Comparison of ENCODE assay signal across 8 mouse cellular contexts in the genomic region with DNA sequence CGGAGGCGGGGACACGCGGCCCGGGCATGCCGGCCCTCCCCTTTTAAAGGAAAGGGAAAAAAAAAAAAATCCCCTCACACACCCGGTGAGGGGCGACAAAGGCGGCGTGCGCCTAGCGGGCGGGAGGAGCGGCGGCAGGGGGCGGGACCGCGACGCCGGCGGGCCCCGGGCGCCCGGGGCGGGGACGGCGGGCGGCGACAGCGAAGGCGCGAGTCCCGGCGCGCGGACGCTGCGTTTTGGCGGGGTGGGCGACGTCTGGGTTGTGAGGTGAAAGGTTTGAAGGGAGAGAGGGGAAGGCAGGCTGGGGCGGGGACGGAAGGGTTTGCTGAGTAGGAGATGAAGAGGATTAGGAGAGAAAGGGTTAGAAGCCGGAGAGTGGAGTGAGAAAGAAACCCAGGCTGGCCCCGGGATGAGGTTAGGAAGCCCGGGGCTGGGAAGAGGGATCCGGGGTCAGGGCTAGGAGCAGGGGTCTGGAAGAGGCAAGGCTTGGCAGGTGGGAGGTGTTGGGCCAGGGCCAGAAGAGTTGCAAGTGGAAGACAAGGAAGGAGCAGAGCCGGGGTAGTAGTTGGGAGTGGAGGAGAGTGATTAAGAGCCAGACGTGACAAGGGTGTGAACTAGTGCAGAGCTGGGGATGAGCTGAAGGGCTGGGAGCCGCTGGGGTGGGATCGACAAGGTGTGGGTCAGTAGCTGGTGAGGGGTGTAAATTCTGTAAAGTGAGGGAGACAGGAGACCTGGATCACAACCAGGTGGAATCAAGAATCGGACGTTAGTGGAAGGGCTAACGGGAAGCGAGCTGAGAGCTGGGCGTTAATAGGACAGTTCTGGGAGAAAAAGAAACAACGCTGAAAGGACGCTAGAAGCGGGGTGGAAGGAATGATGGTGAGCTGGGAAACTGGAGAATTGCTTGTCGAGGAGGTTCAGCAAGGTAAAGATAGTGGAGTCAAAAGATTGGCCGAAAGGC. TPM values are rescaled to one million over a fixed set of nuclear protein-coding genes. Genes with fewer than 3 reads are reported as not detected.
DNase-seq lines count a peak whose midpoint lies in the region; ATAC-seq and TF ChIP-seq lines count a peak whose summit lies in the region.

No protein-coding gene starts in this region.

- peak overlapping the region; percentile 86 for H3K4me3 ChIP-seq in gastrocnemius, adult 2 months
- peak overlapping the region; percentile 80 for H3K4me3 ChIP-seq in intestine, embryonic 15.5 days (replicated peaks)
- H3K4me3 ChIP-seq in liver, embryonic 12.5 days = peak overlapping the region; percentile 63

- H3K4me2 ChIP-seq in intestine, embryonic 15.5 days (replicated peaks) = peak overlapping the region; percentile 97
- peak overlapping the region; percentile 99 for H3K4me2 ChIP-seq in liver, embryonic 12.5 days

- intact Hi-C loops in gastrocnemius, adult 2 months (cut with DNase I) = loop anchor here (5.0 kb wide), 1 partner anchor 47 kb away; no protein-coding TSS in a partner anchor

- peak; percentile 29 for DNase-seq in retina, adult 2 months (ENCODE audit: low read depth, low spot score)
- DNase-seq in retina, embryonic 14.5 days (ENCODE audit: low spot score) = no peak
- DNase-seq in cerebellum, adult 9-10 months = peak; percentile 74
- DNase-seq in gastrocnemius, adult 2 months = peak; percentile 70
- DNase-seq in neural tube, embryonic 10.5 days (ENCODE audit: extremely low spot score, low spot score) = peak; percentile 74

- ATAC-seq in intestine, embryonic 15.5 days = peak; percentile 57
- ATAC-seq in liver, embryonic 12.5 days = peak; percentile 59
- no peak for ATAC-seq in granulocyte monocyte progenitor cell, adult 5-6 weeks (replicated peaks; ENCODE audit: poor library complexity, severe bottlenecking)

- no peaks in the 10 kb centered on the region for H3K27me3 ChIP-seq in intestine, embryonic 15.5 days (replicated peaks)
- no peaks in the 10 kb centered on the region for H3K27me3 ChIP-seq in liver, embryonic 12.5 days (replicated peaks)

- peak overlapping the region; percentile 97 for H3K27ac ChIP-seq in gastrocnemius, adult 2 months
- peak overlapping the region; percentile 95 for H3K27ac ChIP-seq in intestine, embryonic 15.5 days
- H3K27ac ChIP-seq in liver, embryonic 12.5 days = peak overlapping the region; percentile 93

- H3K9me3 ChIP-seq in intestine, embryonic 15.5 days = no peaks in the 10 kb centered on the region
- no peaks in the 10 kb centered on the region for H3K9me3 ChIP-seq in liver, embryonic 12.5 days (replicated peaks)

- peak overlapping the region; percentile 76 for H3K9ac ChIP-seq in intestine, embryonic 15.5 days
- peak overlapping the region; percentile 82 for H3K9ac ChIP-seq in liver, embryonic 12.5 days

- peaks cover 9% of the 10 kb centered on the region for H3K4me1 ChIP-seq in intestine, embryonic 15.5 days (replicated peaks)
- peaks cover 67% of the 10 kb centered on the region for H3K4me1 ChIP-seq in liver, embryonic 12.5 days

- peak; percentile 51 for TF ChIP-seq CTCF in gastrocnemius, adult 2 months (IDR thresholded peaks at IDR 0.05)

- H3K36me3 ChIP-seq in intestine, embryonic 15.5 days = peaks cover 5% of the 10 kb centered on the region
- H3K36me3 ChIP-seq in liver, embryonic 12.5 days = peaks cover 33% of the 10 kb centered on the region

- WGBS in intestine, embryonic 15.5 days = 0% methylated on average over 61 of the region's 61 CpGs
- WGBS in liver, embryonic 12.5 days (ENCODE audit: insufficient replicate concordance) = under 1% methylated on average over 57 of the region's 61 CpGs

RNA-seq across cellular contexts. Expression of a gene that starts 0.5 kb away (rescaled TPM):
- 1 to 10 TPM; 3.1 to 4.5 TPM for total RNA-seq in gastrocnemius, adult 2 months (2021)
- 5.9 and 6.3 TPM in 2 replicates for polyA plus RNA-seq in intestine, embryonic 15.5 days (2015; fragmentation: Nextera tagmentation; extraction: Ambion mirVana)
- polyA plus RNA-seq in liver, embryonic 12.5 days (2016; fragmentation: Nextera tagmentation; extraction: Ambion mirVana) = 5.0 and 6.2 TPM in 2 replicates
- 4.1 and 6.8 TPM in 2 replicates for total RNA-seq in granulocyte monocyte progenitor cell, adult 5-6 weeks (2014; fragmentation: Nextera tagmentation)
- 1.5 and 4.1 TPM in 2 replicates for total RNA-seq in granulocyte monocyte progenitor cell, adult 5-6 weeks (2017)

RNA-seq across cellular contexts. Expression of a gene that starts 18.6 kb away (rescaled TPM):
- total RNA-seq in gastrocnemius, adult 2 months (2021) = 1 to 10 TPM in 1 of 2 experiments, under 1 TPM in 1; 0.82 to 2.4 TPM
- 0.54 and 0.88 TPM in 2 replicates for polyA plus RNA-seq in intestine, embryonic 15.5 days (2015; fragmentation: Nextera tagmentation; extraction: Ambion mirVana)
- 2.3 and 2.7 TPM in 2 replicates for polyA plus RNA-seq in liver, embryonic 12.5 days (2016; fragmentation: Nextera tagmentation; extraction: Ambion mirVana)
- total RNA-seq in granulocyte monocyte progenitor cell, adult 5-6 weeks (2014; fragmentation: Nextera tagmentation) = 0.41 and 2.2 TPM in 2 replicates
- total RNA-seq in granulocyte monocyte progenitor cell, adult 5-6 weeks (2017) = 2.5 and 3.1 TPM in 2 replicates

RNA-seq across cellular contexts. Expression of a gene that starts 18.6 kb away (rescaled TPM):
- total RNA-seq in gastrocnemius, adult 2 months (2021) = 10 to 100 TPM; 17.9 to 18.3 TPM
- polyA plus RNA-seq in intestine, embryonic 15.5 days (2015; fragmentation: Nextera tagmentation; extraction: Ambion mirVana) = 39.8 and 41.2 TPM in 2 replicates
- polyA plus RNA-seq in liver, embryonic 12.5 days (2016; fragmentation: Nextera tagmentation; extraction: Ambion mirVana) = 31.2 and 32.6 TPM in 2 replicates
- 26.3 and 36.3 TPM in 2 replicates for total RNA-seq in granulocyte monocyte progenitor cell, adult 5-6 weeks (2014; fragmentation: Nextera tagmentation)
- total RNA-seq in granulocyte monocyte progenitor cell, adult 5-6 weeks (2017) = 25.0 and 29.5 TPM in 2 replicates

RNA-seq across cellular contexts. Expression of a gene that starts 18.7 kb away (rescaled TPM):
- 10 to 100 TPM; 14.2 to 16.0 TPM for total RNA-seq in gastrocnemius, adult 2 months (2021)
- 20.1 and 22.4 TPM in 2 replicates for polyA plus RNA-seq in intestine, embryonic 15.5 days (2015; fragmentation: Nextera tagmentation; extraction: Ambion mirVana)
- polyA plus RNA-seq in liver, embryonic 12.5 days (2016; fragmentation: Nextera tagmentation; extraction: Ambion mirVana) = 34.6 and 35.2 TPM in 2 replicates
- 16.2 and 17.8 TPM in 2 replicates for total RNA-seq in granulocyte monocyte progenitor cell, adult 5-6 weeks (2014; fragmentation: Nextera tagmentation)
- total RNA-seq in granulocyte monocyte progenitor cell, adult 5-6 weeks (2017) = 12.6 and 16.0 TPM in 2 replicates

RNA-seq across cellular contexts. Expression of a gene that starts 58.2 kb away (rescaled TPM):
- 100 to 1,000 TPM; 125 TPM for total RNA-seq in gastrocnemius, adult 2 months (2021)
- polyA plus RNA-seq in intestine, embryonic 15.5 days (2015; fragmentation: Nextera tagmentation; extraction: Ambion mirVana) = 425 and 452 TPM in 2 replicates
- polyA plus RNA-seq in liver, embryonic 12.5 days (2016; fragmentation: Nextera tagmentation; extraction: Ambion mirVana) = 339 and 360 TPM in 2 replicates
- total RNA-seq in granulocyte monocyte progenitor cell, adult 5-6 weeks (2014; fragmentation: Nextera tagmentation) = 315 and 346 TPM in 2 replicates
- total RNA-seq in granulocyte monocyte progenitor cell, adult 5-6 weeks (2017) = 46.0 and 46.4 TPM in 2 replicates
